Mouse (Mus musculus): ENCODE measurements at regions not wholly inside any gene's neighbourhood (a gene's known extent, or its start where the extent isn't known, plus 50 kb on each side); places are given as distances from the start of the nearest gene placed in this dataset.

DNA sequence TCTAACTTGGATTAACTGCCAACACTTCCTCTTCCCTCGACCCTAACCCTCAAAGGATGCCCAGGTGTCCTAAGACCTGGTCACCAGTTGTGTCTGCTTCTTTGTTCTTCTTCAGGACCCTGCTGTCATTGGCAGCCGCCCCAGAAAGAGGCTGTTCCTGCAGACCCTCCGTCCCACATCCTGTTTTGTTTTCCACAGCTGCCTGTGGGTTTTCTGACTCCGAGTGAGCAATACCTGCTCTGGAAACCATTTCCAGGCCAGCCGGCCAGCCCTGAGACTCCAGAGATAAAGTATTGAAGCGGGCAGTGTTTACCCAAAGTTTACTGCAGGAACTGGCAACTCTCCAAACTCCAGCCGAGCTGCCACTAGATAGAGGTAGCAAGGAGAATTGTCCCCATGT lies 337.2 kb upstream of the Noct start:
- no peak for DNase-seq (ENCODE audit: low spot score in 2 of 2)

DNA sequence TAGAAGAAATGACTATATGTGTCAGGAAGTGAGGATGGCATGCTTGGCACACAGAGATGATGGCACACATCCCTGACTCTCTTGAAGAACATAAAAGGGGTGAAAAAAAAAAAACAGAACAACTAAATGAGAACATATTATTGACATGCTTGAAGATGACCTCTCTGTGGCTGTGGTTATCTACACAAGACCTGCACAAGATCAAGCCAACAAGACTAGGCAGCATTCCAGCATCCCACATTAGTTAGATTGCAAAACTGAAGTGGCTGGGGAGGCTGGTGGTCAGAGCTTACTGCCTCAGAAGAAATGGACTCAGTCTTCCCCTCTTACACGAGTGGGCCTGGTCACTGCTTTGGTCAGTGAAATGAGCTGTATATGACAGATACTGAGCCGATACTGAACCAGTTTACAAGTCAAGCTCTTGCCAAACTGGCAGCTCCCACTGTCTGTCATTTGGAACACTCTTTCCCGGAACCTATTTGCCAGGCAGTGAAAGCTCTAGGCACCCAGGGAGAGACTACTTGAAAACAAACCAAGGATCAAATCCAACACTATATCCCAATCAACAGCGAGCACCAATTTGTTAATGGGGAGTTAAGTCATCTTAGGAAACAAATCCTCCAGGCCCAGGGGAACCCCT lies 335.6 kb upstream of the Noct start:
- DNase-seq (ENCODE audit: low spot score in 2 of 2) = no peak

GRCm38 (mm10) chr3:50890537-50890936 lies 333.7 kb upstream of the Noct start:
- no peak for DNase-seq (ENCODE audit: low spot score in 2 of 2)

- no peak for DNase-seq (ENCODE audit: low spot score in 2 of 2)
Observed at GRCm38 (mm10) chr3:50898179-50898578, 326.1 kb upstream of the Noct start.

DNA sequence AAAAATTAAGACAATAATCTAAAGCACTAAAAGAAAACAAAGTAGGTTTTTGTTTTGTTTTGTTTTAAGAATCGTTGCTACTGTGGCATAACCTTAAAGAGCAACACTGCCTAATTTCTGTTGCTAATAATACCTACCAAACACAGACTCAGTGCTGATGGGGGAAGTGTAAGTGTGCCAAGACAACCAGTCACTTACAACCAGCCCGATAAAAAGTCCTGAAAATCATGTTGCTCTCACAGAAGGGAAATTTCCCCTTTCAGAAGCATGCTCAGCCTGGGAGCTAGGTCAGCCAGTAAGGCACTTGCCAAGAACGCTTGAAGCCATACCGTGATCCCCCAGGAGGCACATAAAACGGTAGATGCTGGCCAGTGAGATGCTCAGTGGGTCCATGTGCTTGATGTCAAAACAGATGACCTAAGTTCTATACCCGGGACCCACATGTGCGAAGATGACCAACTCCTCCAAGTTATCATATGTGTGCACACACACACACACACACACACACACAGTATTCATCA lies 324.4 kb upstream of the Noct start:
- DNase-seq (ENCODE audit: low spot score in 2 of 2) = no peak

- DNase-seq (ENCODE audit: low spot score in 2 of 2) = no peak
Observed at GRCm38 (mm10) chr3:50900566-50900965, 323.7 kb upstream of the Noct start.

DNA sequence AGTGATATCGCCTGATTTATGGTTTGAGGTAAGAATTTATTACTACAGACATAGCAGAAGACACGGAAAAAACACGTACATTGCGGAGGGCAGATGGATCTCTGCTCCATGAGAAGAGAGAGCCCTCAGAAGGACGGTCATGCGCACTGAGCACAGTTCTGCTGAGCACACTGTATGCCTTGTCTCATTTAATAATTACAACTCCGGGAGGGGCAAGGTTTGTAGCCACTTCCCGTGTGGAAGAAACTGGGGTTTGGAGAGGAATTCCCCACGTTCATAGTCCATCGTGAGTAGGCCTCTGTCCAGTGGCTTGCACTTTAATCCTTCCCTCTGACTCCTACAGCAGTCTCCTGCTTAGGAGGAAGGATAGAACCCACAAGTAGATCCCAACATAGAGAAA lies 322.9 kb upstream of the Noct start:
- no peak for DNase-seq (ENCODE audit: low spot score in 2 of 2)

- no peak for DNase-seq (ENCODE audit: low spot score in 2 of 2)
Observed at GRCm38 (mm10) chr3:50902933-50903332, 321.3 kb upstream of the Noct start.

GRCm38 (mm10) chr3:50904716-50905116 lies 319.5 kb upstream of the Noct start:
- DNase-seq (ENCODE audit: low spot score in 2 of 2) = peak in 1 of 2 experiments; percentile 44

DNA sequence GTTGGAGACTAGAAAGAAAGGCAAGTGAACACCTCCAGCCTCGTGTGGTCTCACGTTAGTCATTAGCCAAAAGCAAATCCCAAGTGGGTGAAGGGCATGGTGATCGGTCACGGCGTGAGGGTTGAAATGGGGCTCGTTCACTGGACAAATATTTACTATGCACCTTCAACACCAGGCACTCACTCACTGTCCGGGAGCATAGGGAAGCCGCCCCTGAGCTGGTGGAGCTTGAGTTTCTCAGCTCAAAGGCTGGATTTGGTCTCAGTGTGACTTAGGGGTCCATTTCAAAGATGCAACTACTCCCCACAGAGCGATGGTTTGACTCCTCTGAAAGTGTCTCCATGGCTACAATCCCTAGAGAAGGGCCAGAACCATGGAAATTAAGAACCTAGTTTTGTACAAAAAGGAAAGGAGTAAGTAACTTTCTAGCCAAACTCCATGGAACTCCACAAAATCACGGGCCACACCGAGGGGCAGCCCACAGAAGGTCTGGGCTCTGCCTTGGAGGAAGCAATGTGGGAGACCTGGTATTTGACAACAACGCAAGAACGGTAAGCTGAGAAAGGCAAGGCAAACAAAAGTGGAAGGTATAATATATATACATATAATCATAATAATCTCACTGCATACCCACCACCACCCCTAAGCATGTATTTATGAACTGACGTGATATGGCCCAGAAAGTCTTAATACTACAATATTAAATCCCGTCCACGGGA lies 318.8 kb upstream of the Noct start:
- no peak for DNase-seq (ENCODE audit: low spot score in 2 of 2)

DNA sequence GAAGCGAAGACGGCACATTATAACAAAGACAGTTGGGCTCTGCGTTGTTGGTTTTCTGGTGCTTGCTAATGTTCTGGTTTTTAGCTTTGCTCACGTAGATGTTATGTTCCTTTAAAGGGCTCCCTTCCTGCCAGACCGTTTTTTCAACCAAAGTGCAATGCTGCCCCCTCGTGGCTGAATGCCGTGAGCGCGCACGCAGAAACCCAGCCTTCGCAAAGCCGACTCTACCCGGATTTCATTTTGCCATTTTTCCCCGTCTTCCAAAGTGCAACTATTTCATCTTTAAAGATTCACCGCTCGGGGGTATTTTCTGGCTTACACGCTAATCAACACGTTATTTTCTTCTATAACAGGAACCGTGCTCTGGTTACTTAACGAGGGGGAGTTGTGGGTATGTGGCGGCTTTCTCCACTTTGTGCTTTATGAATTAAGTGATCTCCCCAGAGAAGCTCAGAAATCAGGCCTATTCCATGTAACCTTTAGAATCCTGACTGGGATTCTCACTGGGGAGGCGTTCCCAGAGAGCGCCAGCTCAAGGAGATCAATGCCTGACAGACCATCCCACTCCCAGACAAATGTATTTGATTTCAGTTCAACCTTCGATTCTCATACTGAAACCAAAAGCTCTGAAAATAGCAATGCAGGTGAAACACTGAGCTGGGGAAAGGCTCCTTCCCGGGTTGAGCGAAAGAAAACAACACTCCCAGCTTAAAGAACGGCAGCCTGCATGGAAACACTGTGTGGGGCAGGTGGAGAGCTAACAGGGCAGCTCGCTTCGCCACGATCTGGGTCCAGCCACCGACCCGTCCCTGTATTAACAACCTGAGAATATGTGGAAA lies 318.0 kb upstream of the Noct start:
- DNase-seq (ENCODE audit: low spot score in 2 of 2) = peak; percentile 98 to 99

DNA sequence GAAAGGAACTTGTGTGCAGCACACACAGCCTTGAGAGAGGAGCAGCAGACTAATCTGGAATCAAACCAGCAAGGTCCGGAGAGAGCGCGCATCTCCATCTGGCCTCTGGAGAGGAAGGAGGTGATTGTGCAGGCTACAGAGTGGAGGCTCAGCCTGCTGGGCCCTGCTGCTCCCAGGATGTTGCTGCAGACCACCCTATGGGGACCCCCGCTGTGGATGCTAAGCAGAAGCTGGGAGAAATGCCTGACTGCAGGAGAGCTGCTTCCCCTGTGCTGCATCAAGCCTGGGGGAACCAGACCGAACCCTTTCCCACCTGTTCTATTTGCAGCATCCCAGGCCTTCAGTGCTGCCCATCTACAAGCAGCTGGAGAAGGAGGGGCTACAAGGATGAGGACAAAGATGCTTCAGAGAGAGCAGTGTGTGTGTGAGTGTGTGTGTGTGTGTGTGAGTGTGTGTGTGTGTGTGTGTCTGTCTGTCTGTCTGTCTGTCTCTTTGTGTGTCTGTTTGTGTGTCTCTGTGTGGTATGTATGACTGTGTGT lies 311.2 kb upstream of the Noct start:
- DNase-seq (ENCODE audit: low spot score in 2 of 2) = no peak

GRCm38 (mm10) chr3:50914866-50915365 lies 309.3 kb upstream of the Noct start:
- DNase-seq (ENCODE audit: low spot score in 2 of 2) = no peak

GRCm38 (mm10) chr3:50916305-50916854 lies 307.9 kb upstream of the Noct start:
- DNase-seq (ENCODE audit: low spot score in 2 of 2) = no peak

GRCm38 (mm10) chr3:50922347-50922746 lies 301.9 kb upstream of the Noct start:
- DNase-seq (ENCODE audit: low spot score in 2 of 2) = no peak

- DNase-seq (ENCODE audit: low spot score in 2 of 2) = no peak
Observed at GRCm38 (mm10) chr3:50922832-50923231, 301.4 kb upstream of the Noct start.

GRCm38 (mm10) chr3:50923327-50923726 lies 300.9 kb upstream of the Noct start:
- no peak for DNase-seq (ENCODE audit: low spot score in 2 of 2)

- DNase-seq (ENCODE audit: low spot score in 2 of 2) = no peak
Observed at GRCm38 (mm10) chr3:50927318-50927717, 296.9 kb upstream of the Noct start.

DNA sequence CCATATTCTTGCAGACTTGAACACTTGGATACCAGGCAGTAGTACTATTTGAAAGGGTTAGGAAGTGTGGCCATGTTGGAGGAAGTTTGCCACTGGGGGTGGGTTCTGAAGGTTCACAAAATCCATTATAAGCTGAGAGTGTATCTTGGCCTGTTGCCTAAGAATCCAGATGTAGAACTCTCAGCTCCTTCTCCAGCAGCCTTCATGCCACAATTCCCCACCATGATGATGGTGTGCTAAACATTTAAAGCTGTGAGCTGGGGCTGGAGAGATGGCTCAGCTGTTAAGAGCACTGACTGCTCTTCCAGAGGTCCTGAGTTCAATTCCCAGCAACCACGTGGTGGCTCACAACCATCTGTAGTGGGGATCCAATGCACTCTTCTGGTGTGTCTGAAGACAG lies 295.2 kb upstream of the Noct start:
- DNase-seq (ENCODE audit: low spot score in 2 of 2) = no peak

GRCm38 (mm10) chr3:50932397-50933089 lies 291.7 kb upstream of the Noct start:
- DNase-seq (ENCODE audit: low spot score in 2 of 2) = no peak

- DNase-seq (ENCODE audit: low spot score in 2 of 2) = no peak
Observed at GRCm38 (mm10) chr3:50933090-50933443, 291.2 kb upstream of the Noct start.
